Mouse (Mus musculus) thymus, adult 2 months (tissue): ENCODE results near the gene Olfr9.

Experiments used
- CTCF ChIP-seq: fragments of 200-500 bp; IDR thresholded peaks from 2 replicates; pipeline ENCODE4 v1.5.1; 2012; ENCODE audit warnings: mild to moderate bottlenecking, control low read depth, low read length, moderate library complexity, borderline replicate concordance; ENCODE audit not compliant: control insufficient read depth, poor library complexity, insufficient read depth; ENCODE audit errors: extremely low read depth
- POLR2A ChIP-seq: fragments of 200-500 bp; IDR thresholded peaks from 2 replicates; pipeline ENCODE4 v1.6.1; 2012; ENCODE audit warnings: mild to moderate bottlenecking, low read length, control low read depth, moderate library complexity; ENCODE audit not compliant: control insufficient read depth, poor library complexity, insufficient read depth; ENCODE audit errors: extremely low read depth

DNA sequence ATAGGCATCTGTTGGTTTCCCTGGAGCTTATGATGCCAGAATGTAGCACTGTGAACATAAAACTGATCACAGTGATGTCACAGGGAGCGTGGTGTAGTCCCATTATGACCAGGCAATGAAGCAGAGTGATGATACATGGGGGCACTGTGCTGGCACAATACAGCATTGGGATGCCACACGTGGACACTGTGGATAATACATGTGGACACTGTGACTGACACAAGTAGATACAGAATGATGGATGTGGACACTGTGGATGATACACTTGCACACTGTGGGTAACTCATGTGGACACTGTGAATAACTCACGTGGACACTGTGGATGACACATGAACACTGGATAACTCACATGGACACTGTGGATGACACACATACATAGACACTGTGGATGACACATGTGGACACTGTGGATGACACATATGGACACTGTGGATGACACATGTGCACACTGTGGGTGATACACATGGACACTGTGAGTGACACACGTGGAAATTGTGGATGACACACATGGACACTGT lies 7.4 kb downstream of the Olfr9 start:
- TF ChIP-seq CTCF (no peak), POLR2A (no peak)
